Mouse (Mus musculus) heart, postnatal 10 days (tissue): ENCODE measurements around the gene Antxr1. TPM values are rescaled to one million over a fixed set of nuclear protein-coding genes. Genes with fewer than 3 reads are reported as not detected.
"Not testable (repeated sequence)": the region's sequence is repeated elsewhere in the genome, so short reads cannot be mapped to it uniquely, and the experiment has no call there.

Source experiments
- DNase-seq, 2 experiments: peaks; one replicate each; pipeline ENCODE4 v3.0.0; 2021
- intact Hi-C: fragments of 180-260 bp; cut with DNase I; formaldehyde crosslinking; loops from one replicate; pipeline ENCODE4 v1.15.1; 2025
- total RNA-seq, 2 experiments: library from RNA; stranded (reverse); gene quantifications; 2 replicates each; pipeline ENCODE4 v1.2.3; 2021

The Antxr1 gene
- total RNA-seq, 2 experiments from 2014 or later, result 32.3 to 33.0 TPM

- intact Hi-C loops, result no loop called here
Measured at GRCm38 (mm10) chr6:87116596-87116995, 219.0 kb downstream of the Antxr1 start.

GRCm38 (mm10) chr6:87115981-87116380 lies 219.6 kb downstream of the Antxr1 start:
- DNase-seq, result no peak
- intact Hi-C loops, result no loop called here

More at GRCm38 (mm10) chr6:87116596-87116995, 219.0 kb downstream of the Antxr1 start:
- DNase-seq, result no peak

GRCm38 (mm10) chr6:87112125-87112524 lies 223.5 kb downstream of the Antxr1 start:
- DNase-seq, result peak; percentile 58 to 61
- intact Hi-C loops, result no loop called here

GRCm38 (mm10) chr6:87111493-87111892 lies 224.1 kb downstream of the Antxr1 start:
- peak in 1 of 2 experiments; percentile 23 for DNase-seq
- intact Hi-C loops, result no loop called here

GRCm38 (mm10) chr6:87104123-87104796 lies 231.4 kb downstream of the Antxr1 start, which contains the start of gene D6Ertd527e:
Gene D6Ertd527e (plus strand): TSS chr6:87104746.
- intact Hi-C loops, result loop anchor here (5.0 kb wide), 1 partner anchor 133 kb away; no protein-coding TSS in a partner anchor
- DNase-seq, result no peak

GRCm38 (mm10) chr6:87103314-87103713 lies 232.3 kb downstream of the Antxr1 start:
- intact Hi-C loops, result loop anchor here (5.0 kb wide), 1 partner anchor 134 kb away; no protein-coding TSS in a partner anchor

GRCm38 (mm10) chr6:87102421-87102911 lies 233.2 kb downstream of the Antxr1 start:
- DNase-seq, result peak; percentile 65 to 68
- intact Hi-C loops, result loop anchor here (5.0 kb wide), 1 partner anchor 135 kb away; no protein-coding TSS in a partner anchor

More at GRCm38 (mm10) chr6:87103314-87103713, 232.3 kb downstream of the Antxr1 start:
- no peak for DNase-seq

GRCm38 (mm10) chr6:87101955-87102353 lies 233.7 kb downstream of the Antxr1 start:
- peak in 1 of 2 experiments; percentile 37 for DNase-seq

GRCm38 (mm10) chr6:87101281-87101954 lies 234.2 kb downstream of the Antxr1 start:
- DNase-seq, result peak; percentile 87 to 92
- intact Hi-C loops, result loop anchor here (1.0 to 5.0 kb wide), 4 partner anchors 136 to 285 kb away; partner anchors contain the start of gene Antxr1

More at GRCm38 (mm10) chr6:87101955-87102353, 233.7 kb downstream of the Antxr1 start:
- intact Hi-C loops, result loop anchor here (1.0 to 5.0 kb wide), 4 partner anchors 135 to 284 kb away; partner anchors contain the start of gene Antxr1

GRCm38 (mm10) chr6:87100297-87101020 lies 235.2 kb downstream of the Antxr1 start:
- DNase-seq, result no peak
- intact Hi-C loops, result loop anchor here (1.0 to 5.0 kb wide), 4 partner anchors 137 to 286 kb away; partner anchors contain the start of gene Antxr1

- DNase-seq, result peak; percentile 39 to 41
Measured at GRCm38 (mm10) chr6:87099671-87100296, 235.8 kb downstream of the Antxr1 start.

GRCm38 (mm10) chr6:87099261-87099660 lies 236.4 kb downstream of the Antxr1 start:
- intact Hi-C loops, result no loop called here

More at GRCm38 (mm10) chr6:87099671-87100296, 235.8 kb downstream of the Antxr1 start:
- intact Hi-C loops, result loop anchor here (5.0 kb wide), 1 partner anchor 138 kb away; no protein-coding TSS in a partner anchor

GRCm38 (mm10) chr6:87093631-87094030 lies 242.0 kb downstream of the Antxr1 start:
- intact Hi-C loops, DNase-seq: not testable (repeated sequence)

More at GRCm38 (mm10) chr6:87099261-87099660, 236.4 kb downstream of the Antxr1 start:
- DNase-seq, result no peak

GRCm38 (mm10) chr6:87092476-87092875 lies 243.1 kb downstream of the Antxr1 start:
- intact Hi-C loops, result no loop called here
- DNase-seq, result no peak

GRCm38 (mm10) chr6:87090877-87091276 lies 244.7 kb downstream of the Antxr1 start:
- no peak for DNase-seq
- intact Hi-C loops, result no loop called here

- DNase-seq, result no peak
Measured at GRCm38 (mm10) chr6:87088356-87088755, 247.3 kb downstream of the Antxr1 start.

GRCm38 (mm10) chr6:87085026-87085425 lies 250.6 kb downstream of the Antxr1 start:
- intact Hi-C loops, result no loop called here
- no peak for DNase-seq

More at GRCm38 (mm10) chr6:87088356-87088755, 247.3 kb downstream of the Antxr1 start:
- intact Hi-C loops, result no loop called here
